Mouse (Mus musculus): ENCODE measurements around the gene Pygo2. TPM values are rescaled to one million over a fixed set of nuclear protein-coding genes. Genes with fewer than 3 reads are reported as not detected.

Gene Pygo2
- polyA plus RNA-seq, 1 experiment from 2014 or later, result 42.0 TPM

- H3K27me3 ChIP-seq, result peaks cover 50% of the 10 kb centered on the region
- 0 out of 2 replicates have a peak overlapping the region, but pooled peaks have one; percentile 58 for H3K27ac ChIP-seq
- peak overlapping the region; percentile 99 for H3K4me2 ChIP-seq
- peak overlapping the region; percentile 52 for H3K4me3 ChIP-seq
- no peak for ATAC-seq (ENCODE audit: low FRiP score)
- 3% methylated on average over 10 of the region's 10 CpGs for WGBS
- peak overlapping the region; percentile 51; the same call in 1 of the 2 replicates for H3K9ac ChIP-seq
- H3K36me3 ChIP-seq, result no peaks in the 10 kb centered on the region; the same call in 1 of the 2 replicates
- H3K4me1 ChIP-seq (replicated peaks), result peaks cover 65% of the 10 kb centered on the region
- H3K9me3 ChIP-seq, result no peaks in the 10 kb centered on the region
These were observed 34.6 kb upstream of the Pygo2 start for GRCm38 (mm10) chr3:89395419-89395805.

DNA sequence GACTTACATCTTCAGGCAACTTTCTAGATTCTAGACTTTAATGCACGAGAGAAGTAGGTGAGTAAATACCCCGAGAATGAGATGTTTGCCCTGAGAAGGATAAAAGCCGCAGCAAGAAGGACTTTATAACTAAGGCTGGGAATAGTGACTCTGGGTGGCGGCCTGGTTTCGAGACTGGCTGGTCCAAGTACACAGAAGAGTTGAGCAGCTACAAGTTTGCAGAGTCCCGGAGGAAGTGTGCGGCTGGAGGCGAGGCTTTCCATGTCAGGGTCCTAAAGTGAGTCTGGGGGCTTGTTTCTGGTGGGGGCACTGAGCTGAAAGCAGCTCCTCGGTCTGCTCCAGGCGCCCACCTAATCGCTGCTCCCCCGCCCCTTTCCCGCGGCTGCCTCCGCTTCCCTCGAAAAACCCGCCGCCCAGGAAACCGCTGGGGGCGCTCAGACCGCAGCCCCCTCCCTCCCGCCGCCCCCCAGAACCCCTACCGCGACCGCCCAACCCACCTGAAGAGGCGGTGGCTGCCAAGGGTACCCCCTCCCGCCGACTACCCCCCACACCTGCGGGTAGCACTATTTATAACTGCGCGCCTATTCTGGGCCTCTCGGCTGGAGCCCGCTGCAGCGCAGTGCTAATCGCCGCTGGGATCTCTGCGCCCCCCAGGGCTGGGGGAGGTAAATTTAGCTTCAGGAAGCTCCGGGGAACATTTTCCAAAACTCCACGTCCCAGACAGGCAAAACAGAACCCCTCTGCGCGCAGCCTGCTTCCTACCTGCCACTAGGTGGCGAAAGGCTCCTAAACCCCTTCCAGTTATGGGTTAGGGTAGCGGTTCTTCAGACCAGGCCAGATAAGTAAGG, 34.0 kb upstream of the Pygo2 start:
- Histone ChIP-seq H3K27me3 (peaks cover 47% of the 10 kb centered on the region), H3K9ac (peak overlapping the region; percentile 46), H3K4me3 (peak overlapping the region; percentile 52), H3K27ac (no peak overlapping the region), H3K9me3 (no peaks in the 10 kb centered on the region), H3K4me1 (replicated peaks) (peaks cover 58% of the 10 kb centered on the region), H3K4me2 (peak overlapping the region; percentile 99), H3K36me3 (no peaks in the 10 kb centered on the region; the same call in 1 of the 2 replicates)
- under 1% methylated on average over 42 of the region's 44 CpGs for WGBS
- no peak for ATAC-seq (ENCODE audit: low FRiP score)

DNA sequence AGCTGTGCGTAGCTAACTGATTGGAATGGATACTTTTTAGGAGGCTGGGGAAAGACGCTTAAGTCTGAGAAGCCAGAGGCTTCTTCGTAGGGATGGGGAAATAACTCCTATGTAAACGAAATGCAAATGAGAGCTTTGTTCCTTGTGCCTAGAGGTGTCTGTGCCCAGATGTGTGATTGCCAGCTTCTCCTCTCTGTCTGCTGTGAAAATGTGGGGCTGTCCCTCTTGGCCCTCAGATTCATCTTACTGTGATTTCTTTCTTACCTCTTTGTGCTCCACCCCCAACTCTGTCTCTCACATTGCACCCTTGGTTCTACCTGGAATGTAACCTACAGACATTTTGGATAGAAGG, 33.4 kb upstream of the Pygo2 start:
- H3K9me3 ChIP-seq, result no peaks in the 10 kb centered on the region
- peaks cover 52% of the 10 kb centered on the region for H3K4me1 ChIP-seq (replicated peaks)
- peak overlapping the region; percentile 46; the same call in 1 of the 2 replicates for H3K9ac ChIP-seq
- peak overlapping the region; percentile 52 for H3K4me3 ChIP-seq
- H3K4me2 ChIP-seq, result peak overlapping the region; percentile 99
- H3K27me3 ChIP-seq, result peaks cover 47% of the 10 kb centered on the region
- no peak overlapping the region for H3K27ac ChIP-seq
- no peak for ATAC-seq (ENCODE audit: low FRiP score)
- under 1% methylated on average over 4 of the region's 4 CpGs for whole genome bisulfite sequencing
- peaks cover 5% of the 10 kb centered on the region; the same call in 1 of the 2 replicates for H3K36me3 ChIP-seq

DNA sequence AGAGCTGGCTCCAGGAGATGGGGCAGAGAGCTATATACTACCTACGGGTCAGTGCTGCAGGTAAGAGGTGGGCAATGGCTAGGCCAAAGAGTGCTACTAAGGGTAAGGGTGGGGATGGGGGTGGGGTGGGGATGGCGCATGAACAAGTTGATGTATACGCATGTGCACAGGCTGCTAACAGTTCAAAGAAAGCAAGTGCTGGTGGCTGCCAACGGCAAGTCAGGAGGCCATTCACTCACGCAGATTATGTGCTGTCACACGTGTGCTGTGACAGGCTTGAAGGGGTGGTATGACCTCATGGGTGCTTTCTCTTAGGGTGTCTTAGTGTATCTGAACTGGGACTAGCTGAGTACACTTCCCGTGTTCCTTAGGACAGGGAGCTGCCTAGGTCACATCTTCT, 28.7 kb upstream of the Pygo2 start:
- ATAC-seq (ENCODE audit: low FRiP score), result no peak
- no peak overlapping the region for H3K4me2 ChIP-seq
- peaks cover 5% of the 10 kb centered on the region; the same call in 1 of the 2 replicates for H3K4me1 ChIP-seq (replicated peaks)
- WGBS, result 92% methylated on average over 7 of the region's 7 CpGs
- H3K9ac ChIP-seq, result no peak overlapping the region
- no peak overlapping the region for H3K27ac ChIP-seq
- H3K9me3 ChIP-seq, result no peaks in the 10 kb centered on the region
- peaks cover 6% of the 10 kb centered on the region for H3K27me3 ChIP-seq
- peaks cover 51% of the 10 kb centered on the region for H3K36me3 ChIP-seq
- H3K4me3 ChIP-seq, result no peak overlapping the region

DNA sequence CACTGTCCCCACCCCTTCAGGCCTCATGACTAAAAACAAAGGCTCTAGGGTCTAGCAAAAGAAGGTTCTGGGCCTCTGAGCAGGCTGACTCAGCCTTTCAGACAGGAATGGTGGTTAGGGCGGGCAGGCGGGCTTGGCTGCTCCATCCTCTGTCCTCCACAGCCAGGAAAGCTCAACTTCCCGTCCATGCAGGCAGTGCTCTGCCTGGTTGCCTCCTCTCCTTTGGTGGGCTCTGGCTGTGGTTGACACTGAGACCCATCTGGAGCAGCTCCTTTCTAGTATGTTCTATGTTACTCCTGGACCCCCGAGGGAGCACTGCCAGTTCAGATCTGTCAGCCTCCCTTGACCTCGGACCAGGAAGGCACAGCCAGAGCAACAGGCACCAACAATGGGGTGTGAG, 27.3 kb upstream of the Pygo2 start, which contains the start of gene Lenep:
Gene Lenep, minus strand, starts transcription at position 101 of the 400 bp plus-strand sequence.
- H3K36me3 ChIP-seq, result peaks cover 62% of the 10 kb centered on the region
- 67% methylated on average over 5 of the region's 5 CpGs for WGBS

DNA sequence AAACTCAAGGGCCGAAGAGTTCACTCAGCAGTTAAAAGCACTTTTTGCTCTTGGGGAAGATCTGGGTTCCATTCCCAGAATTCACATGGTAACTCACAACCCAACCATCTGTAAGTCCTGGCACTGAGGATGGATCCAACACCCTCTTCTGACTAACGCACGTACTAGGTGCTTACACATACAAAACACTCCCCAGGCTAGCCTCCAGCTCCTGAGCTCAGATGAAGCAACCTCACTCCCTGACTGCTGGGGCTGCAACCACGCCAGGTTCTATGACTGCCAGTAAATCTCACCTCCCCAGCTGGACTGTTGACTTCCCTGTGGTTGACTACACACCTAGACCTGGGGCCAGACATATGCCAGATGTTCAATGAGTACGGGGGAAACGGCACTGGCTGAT, 23.1 kb upstream of the Pygo2 start:
- Histone ChIP-seq H3K27ac (no peak overlapping the region), H3K4me2 (no peak overlapping the region), H3K9ac (no peak overlapping the region), H3K36me3 (peaks cover 68% of the 10 kb centered on the region), H3K4me1 (replicated peaks) (peaks cover 28% of the 10 kb centered on the region), H3K4me3 (no peak overlapping the region), H3K9me3 (no peaks in the 10 kb centered on the region), H3K27me3 (no peaks in the 10 kb centered on the region)
- ATAC-seq (ENCODE audit: low FRiP score), result no peak
- 94% methylated on average over 6 of the region's 6 CpGs for WGBS

More for the DNA sequence above, 27.3 kb upstream of the Pygo2 start, which contains the start of gene Lenep:
- no peak within 1 kb of the TSS for H3K9ac ChIP-seq
- no peak within 1 kb of the TSS for H3K4me3 ChIP-seq
- H3K4me2 ChIP-seq, result no peak within 1 kb of the TSS
- no peak within 1 kb of the TSS for H3K27ac ChIP-seq
- no peaks in the 10 kb centered on the region for H3K27me3 ChIP-seq
- ATAC-seq (ENCODE audit: low FRiP score), result no peak
- no peaks in the 10 kb centered on the region for H3K9me3 ChIP-seq
- H3K4me1 ChIP-seq (replicated peaks), result peaks cover 7% of the 10 kb centered on the region; the same call in 1 of the 2 replicates

- peaks cover 52% of the 10 kb centered on the region for H3K36me3 ChIP-seq
- H3K4me3 ChIP-seq, result no peak overlapping the region
- H3K27me3 ChIP-seq, result no peaks in the 10 kb centered on the region
- H3K4me1 ChIP-seq (replicated peaks), result peaks cover 34% of the 10 kb centered on the region
- no peak for ATAC-seq (ENCODE audit: low FRiP score)
- H3K4me2 ChIP-seq, result no peak overlapping the region
- no peak overlapping the region for H3K9ac ChIP-seq
- 68% methylated on average over 16 of the region's 16 CpGs for WGBS
- no peaks in the 10 kb centered on the region for H3K9me3 ChIP-seq
- H3K27ac ChIP-seq, result no peak overlapping the region
These were observed 21.6 kb upstream of the Pygo2 start for GRCm38 (mm10) chr3:89408448-89408847.

DNA sequence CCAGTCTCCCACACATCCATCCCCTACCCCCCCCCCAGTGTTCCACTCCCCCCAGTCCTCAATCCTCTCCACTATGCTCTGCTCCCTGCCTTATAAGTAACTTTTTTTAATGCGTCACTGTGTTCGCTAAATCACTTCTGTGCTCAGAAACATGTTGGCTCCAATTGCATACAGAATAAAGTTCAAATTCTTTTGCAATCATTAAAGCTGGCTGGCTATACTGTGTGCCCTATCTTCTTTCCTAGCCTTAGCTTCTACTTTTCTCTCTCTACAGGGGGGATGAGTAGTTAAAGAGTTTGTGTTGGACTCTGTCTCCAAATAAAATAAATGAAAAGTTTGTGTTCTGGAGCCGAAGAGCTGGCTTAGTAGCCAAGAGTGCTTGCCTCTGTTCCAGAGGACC, 20.3 kb upstream of the Pygo2 start:
- no peak for ATAC-seq (ENCODE audit: low FRiP score)
- Histone ChIP-seq H3K9me3 (no peaks in the 10 kb centered on the region), H3K27ac (no peak overlapping the region), H3K27me3 (no peaks in the 10 kb centered on the region), H3K36me3 (peaks cover 49% of the 10 kb centered on the region), H3K4me1 (replicated peaks) (peaks cover 34% of the 10 kb centered on the region), H3K9ac (no peak overlapping the region), H3K4me2 (no peak overlapping the region), H3K4me3 (no peak overlapping the region)
- WGBS, result 95% methylated on average over 3 of the region's 3 CpGs

- ATAC-seq (ENCODE audit: low FRiP score), result no peak
- H3K4me2 ChIP-seq, result peak overlapping the region; percentile 69
- no peaks in the 10 kb centered on the region for H3K27me3 ChIP-seq
- H3K4me3 ChIP-seq, result peak overlapping the region; percentile 47
- H3K9ac ChIP-seq, result peak overlapping the region; percentile 72
- H3K36me3 ChIP-seq, result peaks cover 48% of the 10 kb centered on the region
- 82% methylated on average over 10 of the region's 10 CpGs for WGBS
- H3K9me3 ChIP-seq, result no peaks in the 10 kb centered on the region
- peaks cover 34% of the 10 kb centered on the region for H3K4me1 ChIP-seq (replicated peaks)
- peak overlapping the region; percentile 78 for H3K27ac ChIP-seq
These were observed 19.1 kb upstream of the Pygo2 start for GRCm38 (mm10) chr3:89410864-89411263.

DNA sequence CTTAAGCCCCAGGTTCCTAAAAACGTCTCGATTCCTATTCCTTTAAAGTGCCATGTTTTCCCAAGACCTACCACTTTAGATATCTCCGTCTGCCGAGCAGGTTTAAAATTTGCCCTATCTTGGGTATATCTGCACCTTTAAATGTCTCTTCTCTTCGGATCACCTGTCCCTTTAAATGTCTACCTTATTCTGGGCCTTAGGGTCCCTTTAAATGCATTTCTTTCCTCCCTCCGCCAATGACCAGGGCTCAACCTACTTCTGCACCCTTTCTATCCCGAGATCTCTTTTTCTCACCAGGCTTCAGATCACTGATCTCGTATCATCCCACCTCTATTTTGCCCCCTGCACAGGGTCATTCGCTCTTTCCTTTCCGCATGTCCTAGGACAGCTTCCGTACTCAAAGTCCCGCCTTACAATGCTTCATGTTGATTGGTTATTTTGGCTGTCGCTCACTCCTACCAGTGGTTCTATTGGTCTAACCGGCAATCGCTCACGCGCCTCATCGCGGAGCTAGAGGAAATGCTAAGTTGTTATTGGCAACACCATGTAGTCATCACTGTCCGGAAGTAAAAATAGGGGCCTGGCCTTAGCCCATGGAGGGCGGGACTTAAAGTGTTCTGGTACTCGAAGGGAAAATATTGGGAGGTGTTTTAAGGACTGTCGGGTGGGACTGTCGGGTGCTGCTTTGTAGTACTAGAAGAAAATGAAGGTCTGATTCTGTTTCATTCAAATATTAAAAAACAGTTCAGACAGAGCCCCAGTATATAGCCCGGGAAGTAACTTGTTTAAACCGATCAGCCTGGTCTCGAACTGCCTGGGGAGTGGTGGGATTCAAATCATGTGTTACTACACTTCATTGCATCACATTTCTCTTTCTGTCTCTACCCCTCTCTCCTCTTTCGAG, 18.3 kb upstream of the Pygo2 start, which contains the start of gene Flad1:
Gene Flad1, minus strand, starts transcription at position 381 of the 904 bp plus-strand sequence.
- Histone ChIP-seq H3K27ac (peak within 1 kb of the TSS; percentile 78), H3K4me2 (peak within 1 kb of the TSS; percentile 69), H3K4me3 (peak within 1 kb of the TSS; percentile 47), H3K36me3 (peaks cover 46% of the 10 kb centered on the region), H3K27me3 (no peaks in the 10 kb centered on the region), H3K9ac (peak within 1 kb of the TSS; percentile 72), H3K4me1 (replicated peaks) (peaks cover 34% of the 10 kb centered on the region), H3K9me3 (no peaks in the 10 kb centered on the region)
- ATAC-seq (ENCODE audit: low FRiP score), result peak; percentile 100
- WGBS, result 8% methylated on average over 28 of the region's 28 CpGs

- H3K27ac ChIP-seq, result no peak overlapping the region
- no peak overlapping the region for H3K9ac ChIP-seq
- no peak for ATAC-seq (ENCODE audit: low FRiP score)
- H3K36me3 ChIP-seq, result peaks cover 23% of the 10 kb centered on the region
- H3K4me1 ChIP-seq (replicated peaks), result peaks cover 36% of the 10 kb centered on the region
- 97% methylated on average over 8 of the region's 8 CpGs for WGBS
- no peaks in the 10 kb centered on the region for H3K27me3 ChIP-seq
- no peaks in the 10 kb centered on the region for H3K9me3 ChIP-seq
- no peak overlapping the region for H3K4me2 ChIP-seq
- H3K4me3 ChIP-seq, result no peak overlapping the region
These were observed 13.9 kb upstream of the Pygo2 start for GRCm38 (mm10) chr3:89416158-89416557.

- no peaks in the 10 kb centered on the region for H3K27me3 ChIP-seq
- peaks cover 43% of the 10 kb centered on the region for H3K4me1 ChIP-seq (replicated peaks)
- 34% methylated on average over 2 of the region's 2 CpGs for WGBS
- H3K4me3 ChIP-seq, result peak overlapping the region; percentile 54
- peak overlapping the region; percentile 45; the same call in 1 of the 2 replicates for H3K27ac ChIP-seq
- H3K36me3 ChIP-seq, result peaks cover 23% of the 10 kb centered on the region
- peak overlapping the region; percentile 82 for H3K4me2 ChIP-seq
- H3K9me3 ChIP-seq, result no peaks in the 10 kb centered on the region
- peak overlapping the region; percentile 68 for H3K9ac ChIP-seq
- no peak for ATAC-seq (ENCODE audit: low FRiP score)
These were observed 12.9 kb upstream of the Pygo2 start for GRCm38 (mm10) chr3:89417131-89417530.

Measured in hindbrain, embryonic 13.5 days (tissue).